Mouse (Mus musculus): ENCODE measurements around the gene Psma4. TPM values are rescaled to one million over a fixed set of nuclear protein-coding genes. Genes with fewer than 3 reads are reported as not detected.

Psma4 gene
- polyA plus RNA-seq, 1 experiment = 97.4 TPM

DNA sequence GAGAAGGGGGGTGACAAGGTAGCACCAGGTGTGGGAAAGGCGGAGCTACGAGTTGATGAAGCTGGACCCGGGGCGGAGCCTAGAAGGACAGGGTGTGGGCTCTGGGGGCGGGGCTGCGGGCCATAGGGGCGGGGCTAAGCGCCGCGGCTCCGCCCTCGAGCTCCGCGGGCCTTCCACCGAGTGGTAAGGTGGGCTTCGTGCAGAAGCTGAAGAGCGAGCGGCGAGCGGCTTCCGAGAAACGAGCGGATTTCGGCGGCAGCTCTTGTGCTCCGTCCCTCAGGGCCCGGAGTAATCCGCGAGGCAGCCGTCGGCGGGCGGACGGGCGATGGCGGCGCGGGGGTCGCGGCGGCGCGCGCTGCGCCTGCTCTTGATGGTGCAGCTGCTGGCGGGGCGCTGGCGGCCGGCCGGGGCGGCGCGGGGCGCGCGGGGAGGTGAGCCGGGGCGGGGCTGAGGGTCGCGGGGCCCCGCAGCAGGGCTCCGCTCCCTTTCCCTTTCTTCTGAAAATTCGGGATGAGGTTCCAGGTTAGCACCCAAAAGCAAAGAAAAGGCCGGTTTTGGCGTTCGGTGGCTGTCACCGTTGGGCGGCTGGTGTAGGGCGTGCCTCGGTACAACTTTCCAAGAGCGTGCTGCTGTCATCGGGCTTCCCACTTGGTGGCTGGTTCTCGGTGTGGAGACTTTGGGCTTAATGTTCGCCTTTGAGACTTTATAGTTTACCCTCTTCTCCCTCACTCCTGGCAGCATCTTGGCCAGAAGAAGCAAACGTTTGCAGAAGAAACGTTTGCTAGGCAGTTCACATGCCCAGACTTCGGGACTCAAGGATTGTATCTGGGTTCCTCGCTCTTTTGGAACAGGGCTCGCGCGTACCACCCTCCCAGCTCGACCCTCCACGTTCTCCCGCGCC is 31.0 kb downstream of the Psma4 start:
- under 1% methylated on average over 84 of the region's 85 CpGs for WGBS
- peak; percentile 10 for DNase-seq (ENCODE audit: low read depth, low spot score)

DNA sequence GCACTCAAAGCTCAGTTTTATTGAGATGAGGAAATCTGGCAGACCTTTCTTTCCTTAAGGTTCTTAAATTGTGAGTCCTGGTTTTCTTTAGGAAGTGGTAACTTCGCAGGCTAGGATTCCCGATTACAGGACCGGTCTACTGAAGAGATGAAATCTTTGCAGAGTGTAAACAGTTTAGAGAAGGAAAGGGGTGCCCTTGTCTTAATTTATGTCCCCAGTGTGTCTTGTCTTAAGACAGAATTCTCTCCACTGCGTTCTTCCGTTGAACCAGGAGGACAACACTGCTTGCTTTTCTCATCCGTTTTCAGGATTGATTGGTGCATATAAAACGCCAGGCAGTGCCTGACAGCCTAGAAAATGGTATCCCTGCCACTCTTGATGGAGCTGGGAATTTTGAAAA is 31.8 kb downstream of the Psma4 start:
- DNase-seq (ENCODE audit: low read depth, low spot score) = no peak
- 27% methylated on average over 7 of the region's 7 CpGs for WGBS

DNA sequence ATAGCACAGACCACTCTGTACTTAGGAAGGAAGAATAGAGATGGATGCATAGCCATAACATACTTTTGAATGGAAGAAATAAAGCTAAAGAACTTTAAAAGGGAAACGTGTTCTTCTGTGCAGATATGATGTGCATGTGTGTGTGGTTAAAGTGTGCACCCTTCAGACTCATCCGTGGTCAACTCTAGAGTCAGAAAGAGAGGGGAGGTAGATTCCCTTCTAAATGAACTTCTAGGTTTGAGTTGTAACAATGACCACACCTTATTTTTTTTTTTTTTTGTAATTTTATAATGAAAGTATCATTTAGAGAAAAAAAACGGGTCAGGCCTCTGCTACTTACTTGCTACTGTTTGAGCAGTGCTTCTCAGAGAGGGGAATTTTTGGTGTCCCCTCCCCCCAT is 39.8 kb downstream of the Psma4 start:
- 72% methylated on average over 3 of the region's 3 CpGs for WGBS
- no peak for DNase-seq (ENCODE audit: low read depth, low spot score)

DNA sequence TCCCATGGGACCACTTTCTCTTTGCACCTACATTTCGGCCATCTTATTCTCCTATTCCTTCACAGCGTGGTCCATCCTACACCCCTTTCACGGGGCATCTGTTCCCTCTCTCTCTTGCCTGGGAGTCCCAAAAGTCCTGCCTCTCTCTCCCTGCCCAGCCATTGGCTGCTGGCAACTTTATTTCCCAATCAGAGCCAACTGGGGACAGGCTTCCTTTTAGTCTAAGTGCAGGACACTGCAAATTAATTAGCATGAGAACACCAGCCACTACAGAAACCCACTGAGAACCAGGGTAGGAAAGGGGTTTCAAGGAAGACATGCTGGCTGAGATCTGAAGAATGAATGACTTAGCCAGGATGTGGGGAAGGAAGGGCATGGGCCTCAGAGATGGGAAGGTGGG is 43.8 kb downstream of the Psma4 start:
- WGBS = 58% methylated on average over 3 of the region's 3 CpGs
- no peak for DNase-seq (ENCODE audit: low read depth, low spot score)

DNA sequence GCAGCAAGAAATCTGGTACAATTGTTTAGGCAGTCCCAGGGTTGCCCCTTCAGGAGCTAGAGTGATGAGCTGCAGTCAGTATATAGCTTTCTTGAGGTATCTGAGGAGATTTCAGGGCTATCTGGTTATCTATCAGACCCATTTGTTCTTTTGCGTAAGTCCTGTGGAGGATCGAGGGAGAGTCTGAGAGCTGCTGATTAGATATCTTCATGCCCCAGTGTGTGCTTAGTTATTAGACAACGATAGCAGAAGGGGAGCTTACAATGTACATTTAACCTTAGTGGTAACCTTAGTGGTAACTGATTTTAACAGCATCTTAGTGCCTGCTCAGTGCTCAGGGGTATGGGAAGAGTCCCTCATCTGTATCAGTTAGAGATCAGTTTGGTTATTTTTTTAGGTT is 45.1 kb downstream of the Psma4 start:
- 84% methylated on average over 3 of the region's 3 CpGs for WGBS
- DNase-seq (ENCODE audit: low read depth, low spot score) = no peak

DNA sequence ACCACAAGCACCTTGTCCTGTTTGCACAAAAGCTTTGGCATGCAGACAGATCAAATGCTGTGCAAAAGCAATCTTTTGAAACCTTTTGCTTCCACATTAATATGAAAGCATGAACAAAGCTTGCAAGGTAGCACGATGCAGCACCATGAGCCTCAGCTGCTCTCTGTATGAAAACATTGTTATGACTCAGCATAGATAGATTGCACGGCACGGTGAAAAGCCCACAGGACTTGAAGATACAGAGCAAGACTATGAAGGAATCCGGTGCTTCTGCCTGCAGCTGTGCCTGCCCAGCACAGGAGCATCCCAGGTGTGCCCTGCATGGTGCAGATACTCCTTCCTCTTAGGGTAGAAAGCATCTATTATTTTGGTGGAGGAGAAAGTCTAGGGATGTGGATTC is 53.0 kb downstream of the Psma4 start:
- WGBS = 61% methylated on average over 4 of the region's 4 CpGs
- DNase-seq (ENCODE audit: low read depth, low spot score) = no peak

Other genes with a start within 250 kb of the Psma4 start
- gene Wdr61, start 216.3 kb upstream of the Psma4 start, polyA plus RNA-seq (2012; rRNA removed) = 29.6 and 32.9 TPM in 2 replicates
- 9.4 and 14.7 TPM in 2 replicates for gene Crabp1, start 186.0 kb upstream of the Psma4 start, polyA plus RNA-seq (2012; rRNA removed)
- 5.2 and 8.0 TPM in 2 replicates for gene Ireb2, start 87.0 kb upstream of the Psma4 start, polyA plus RNA-seq (2012; rRNA removed)
- 0.83 and 1.0 TPM in 2 replicates for gene Hykk, start 33.5 kb upstream of the Psma4 start, polyA plus RNA-seq (2012; rRNA removed)
- gene AY074887, start 208 bp downstream of the Psma4 start, polyA plus RNA-seq (2012; rRNA removed) = not detected in 2 replicates
- 0.07 and 0.17 TPM in 2 replicates for gene Chrna5, start 30.1 kb downstream of the Psma4 start, polyA plus RNA-seq (2012; rRNA removed)
- 1.7 and 2.3 TPM in 2 replicates for gene Chrna3, start 75.8 kb downstream of the Psma4 start, polyA plus RNA-seq (2012; rRNA removed)
- 3.6 and 3.7 TPM in 2 replicates for gene Chrnb4, start 98.0 kb downstream of the Psma4 start, polyA plus RNA-seq (2012; rRNA removed)
- 4.0 and 6.2 TPM in 2 replicates for gene Ube2q2, start 198.1 kb downstream of the Psma4 start, polyA plus RNA-seq (2012; rRNA removed)